Mouse (Mus musculus): ENCODE measurements at regions not wholly inside any gene's neighbourhood (a gene's known extent, or its start where the extent isn't known, plus 50 kb on each side); places are given as distances from the start of the nearest gene placed in this dataset.
"Not testable (repeated sequence)": the region's sequence is repeated elsewhere in the genome, so short reads cannot be mapped to it uniquely, and the experiment has no call there.

DNA sequence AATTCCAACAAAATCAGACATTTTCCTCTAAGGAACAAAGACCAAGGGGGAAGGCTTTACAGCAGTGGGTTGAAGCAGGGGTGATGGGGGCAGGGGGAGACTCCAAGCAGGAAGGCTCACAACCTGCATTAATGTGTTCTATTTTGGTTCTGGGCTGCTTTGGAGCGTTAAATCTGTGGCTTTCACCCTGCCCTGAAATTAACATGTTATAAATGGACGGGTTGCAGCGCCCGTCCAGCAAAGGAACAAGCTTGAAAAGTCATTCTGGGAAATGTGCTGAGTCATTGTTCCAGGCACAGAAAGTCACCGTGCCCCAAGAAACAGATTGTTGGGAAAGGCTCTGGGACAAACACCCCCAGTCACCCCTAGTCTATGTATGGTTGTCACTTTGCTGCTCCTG, 127.2 kb upstream of the Gmds start:
- ATAC-seq (replicated peaks; ENCODE audit: low read depth, poor library complexity, severe bottlenecking), result no peak

DNA sequence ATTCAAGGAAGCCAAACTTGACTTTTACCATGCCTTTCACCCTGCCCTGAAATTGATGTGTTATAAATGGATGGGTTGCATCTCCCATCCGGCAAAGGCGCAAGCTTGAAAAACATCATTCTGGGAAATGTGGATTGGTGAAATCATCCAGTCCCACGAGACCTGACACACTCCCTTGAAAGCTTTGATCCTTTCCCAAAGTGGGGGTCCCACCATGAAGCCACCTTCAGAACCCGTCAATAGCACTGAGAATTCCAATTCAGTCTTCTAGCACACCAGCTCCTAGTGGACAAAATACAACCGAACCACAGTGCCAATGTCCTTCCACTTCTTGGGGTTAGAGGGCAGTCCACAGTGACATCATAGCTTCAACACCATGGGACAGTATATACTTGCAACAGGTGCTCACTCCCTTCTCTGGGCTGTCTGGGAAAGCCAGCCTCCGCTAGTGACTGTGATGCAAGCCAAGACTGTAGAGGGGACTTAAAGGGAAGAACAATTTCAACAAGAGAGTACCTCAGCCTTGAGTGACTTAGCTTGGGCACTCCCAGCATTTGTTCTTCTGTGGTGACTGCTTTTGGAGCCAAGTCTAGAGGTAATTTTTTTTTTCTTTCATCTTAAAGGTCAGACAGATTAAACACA, 126.6 kb upstream of the Gmds start:
- no peak for ATAC-seq (replicated peaks; ENCODE audit: low read depth, poor library complexity, severe bottlenecking)

DNA sequence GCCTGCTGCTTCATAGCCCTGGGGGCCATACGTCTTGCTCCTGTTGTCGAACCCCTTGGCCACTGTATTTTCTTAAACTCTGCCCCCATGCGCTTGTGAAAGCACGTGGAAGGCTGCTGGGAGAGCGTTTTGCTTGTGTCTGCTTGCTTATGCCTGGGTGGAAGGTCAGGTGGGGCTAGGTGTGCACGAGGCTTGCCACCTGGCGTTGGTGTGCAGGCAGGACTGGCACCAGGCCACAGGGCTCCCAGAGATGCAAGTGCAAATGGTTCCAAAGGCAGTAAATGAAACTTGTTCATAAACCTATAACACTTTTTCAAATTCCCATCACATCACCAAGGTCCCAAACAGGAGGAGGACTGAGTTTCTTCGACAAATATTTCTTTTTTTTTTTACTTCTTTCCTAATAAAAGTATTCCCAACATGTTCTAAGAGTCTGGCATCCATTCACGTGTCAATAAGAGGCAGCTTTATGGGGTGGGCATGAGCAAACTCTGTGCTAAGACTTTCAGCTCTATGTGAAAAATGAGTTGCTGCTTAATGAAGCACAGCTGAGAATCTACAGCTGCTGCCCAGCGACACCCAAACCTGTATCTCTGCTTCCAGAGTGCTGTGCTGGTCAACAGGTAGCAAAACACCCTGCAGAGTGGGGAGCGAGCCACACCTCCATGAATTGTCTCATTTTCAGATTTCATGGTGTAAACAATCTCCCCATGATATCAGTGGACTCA, 116.0 kb upstream of the Gmds start:
- ATAC-seq (replicated peaks; ENCODE audit: low read depth, poor library complexity, severe bottlenecking), result no peak

DNA sequence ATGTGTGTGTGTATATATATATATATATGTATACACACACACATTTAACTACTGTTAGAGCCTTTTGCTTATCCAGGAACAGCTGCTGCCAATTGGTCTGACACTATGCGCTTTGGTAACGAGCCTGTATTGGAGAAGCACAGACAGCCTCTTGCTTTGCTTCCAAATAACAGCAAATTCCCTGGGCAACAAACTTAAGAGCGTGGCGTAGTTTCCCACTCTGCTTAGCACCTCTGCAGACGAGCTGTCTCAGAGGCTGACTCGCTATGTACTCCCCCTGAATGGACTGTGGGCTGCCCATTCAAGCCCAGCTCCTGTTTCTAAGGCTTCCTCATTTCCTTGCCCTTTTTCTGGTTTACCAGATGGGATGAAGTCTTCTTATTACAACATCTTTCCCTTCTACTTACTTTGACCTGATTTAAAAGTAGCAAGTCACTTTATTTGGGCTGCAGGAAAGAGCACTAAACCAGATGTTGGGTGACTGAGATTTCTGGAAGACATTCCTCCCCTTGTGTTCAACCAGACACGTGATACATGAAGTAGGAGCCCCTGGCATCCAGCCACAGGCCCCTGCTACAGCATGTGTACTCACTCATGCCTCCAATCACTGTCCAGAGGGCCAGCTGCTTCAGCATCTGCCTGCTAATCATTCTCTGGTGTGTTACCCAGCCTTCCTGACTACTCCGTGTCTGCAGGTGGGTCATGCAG, 111.3 kb upstream of the Gmds start:
- ATAC-seq (replicated peaks; ENCODE audit: low read depth, poor library complexity, severe bottlenecking), result no peak

DNA sequence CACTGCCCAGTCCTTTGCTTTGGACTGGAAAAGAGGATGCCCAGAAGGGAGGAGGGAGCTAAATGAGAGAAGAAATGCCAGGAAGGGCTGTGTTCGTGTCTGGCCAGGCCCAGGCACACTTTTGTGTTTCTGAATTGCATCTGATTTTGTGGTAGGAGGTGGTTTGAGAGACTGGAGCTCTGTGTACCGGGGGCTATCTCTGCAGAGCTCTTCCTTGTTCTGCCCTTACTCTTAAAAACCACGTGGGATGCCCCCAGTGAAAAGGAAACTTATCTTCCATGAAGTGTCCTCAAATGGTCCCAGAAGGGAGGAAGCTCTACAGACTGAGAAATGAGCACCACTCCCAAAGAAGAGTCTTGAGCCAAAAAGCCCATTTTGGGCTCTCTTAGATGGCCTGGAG, 106.0 kb upstream of the Gmds start:
- ATAC-seq (replicated peaks; ENCODE audit: low read depth, poor library complexity, severe bottlenecking), result no peak

DNA sequence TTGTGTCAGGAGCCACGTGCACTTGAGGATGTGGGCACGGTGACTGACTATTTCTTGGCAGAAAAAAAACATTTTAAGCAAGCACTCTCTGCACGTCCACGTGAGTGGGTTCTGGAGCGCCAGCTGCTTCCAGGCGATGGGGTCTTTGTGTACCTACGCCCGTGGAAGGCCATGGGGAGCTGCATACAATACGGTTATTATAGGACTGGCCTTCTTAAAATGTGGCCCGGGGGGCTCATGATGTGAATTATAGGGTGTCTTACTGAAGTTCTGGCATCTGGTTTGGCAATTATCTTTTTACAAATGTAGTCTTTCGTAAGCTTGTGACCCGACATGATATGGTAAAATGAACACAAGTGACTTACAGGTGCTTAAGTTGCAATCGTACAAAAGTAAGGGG, 103.5 kb upstream of the Gmds start:
- no peak for ATAC-seq (replicated peaks; ENCODE audit: low read depth, poor library complexity, severe bottlenecking)

DNA sequence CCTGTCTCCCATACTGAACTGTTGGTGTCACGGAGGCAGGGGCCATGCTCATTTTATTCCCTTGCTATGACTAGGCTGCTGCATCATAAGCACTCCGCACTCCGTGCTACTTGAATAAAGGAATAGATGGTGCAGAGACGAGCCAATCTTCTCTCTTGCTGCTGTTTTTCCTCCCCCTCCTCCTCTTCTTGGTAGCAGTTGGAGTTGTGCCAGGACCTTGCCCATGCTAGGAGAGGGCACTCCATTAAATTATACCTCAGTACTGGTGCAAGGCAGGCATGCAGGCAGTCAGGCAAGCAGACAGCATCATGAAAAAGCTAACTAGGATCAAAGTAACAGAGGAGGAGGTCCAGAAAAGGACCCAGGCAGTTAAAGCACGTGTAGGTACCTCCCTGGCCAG, 96.6 kb upstream of the Gmds start:
- ATAC-seq (replicated peaks; ENCODE audit: low read depth, poor library complexity, severe bottlenecking), result no peak

DNA sequence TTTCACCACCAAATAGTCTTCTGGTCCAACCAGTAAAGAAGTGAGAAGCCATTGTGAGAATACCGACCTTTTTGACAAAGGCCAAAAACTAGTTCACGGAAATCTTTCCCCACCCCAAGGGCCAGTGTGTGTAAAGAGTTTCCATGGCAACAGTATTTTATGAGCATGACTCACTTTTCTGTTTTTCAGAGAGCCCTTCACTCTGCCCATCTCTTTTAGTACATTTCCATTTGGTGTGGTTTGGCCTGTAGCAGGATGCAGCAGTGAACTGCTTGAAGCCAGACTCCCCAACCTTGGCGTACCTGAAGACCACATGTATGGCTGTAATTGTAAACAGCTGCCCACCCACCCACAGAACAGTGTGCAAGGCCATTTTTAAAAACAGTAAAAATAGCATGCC, 89.9 kb upstream of the Gmds start:
- no peak for ATAC-seq (replicated peaks; ENCODE audit: low read depth, poor library complexity, severe bottlenecking)

DNA sequence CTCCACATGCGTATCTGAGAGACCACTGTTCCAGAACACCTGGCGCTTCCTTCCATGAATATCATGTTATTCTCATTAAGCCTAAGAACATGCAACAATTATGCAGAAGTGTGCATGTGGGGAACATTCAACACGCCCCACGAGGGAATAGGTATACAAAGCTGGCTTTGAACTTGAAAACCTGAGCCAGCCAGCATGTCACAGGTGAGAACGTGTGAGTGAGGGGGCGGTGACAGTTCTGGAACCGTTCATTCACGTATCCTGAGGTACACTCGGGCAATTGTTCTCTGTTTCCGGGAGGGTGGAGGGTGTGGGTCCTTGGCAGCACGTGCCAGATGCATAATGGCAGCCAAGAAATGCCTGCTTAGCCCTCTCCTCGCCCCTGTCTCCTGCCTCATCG, 88.4 kb upstream of the Gmds start:
- ATAC-seq (replicated peaks; ENCODE audit: low read depth, poor library complexity, severe bottlenecking), result no peak

DNA sequence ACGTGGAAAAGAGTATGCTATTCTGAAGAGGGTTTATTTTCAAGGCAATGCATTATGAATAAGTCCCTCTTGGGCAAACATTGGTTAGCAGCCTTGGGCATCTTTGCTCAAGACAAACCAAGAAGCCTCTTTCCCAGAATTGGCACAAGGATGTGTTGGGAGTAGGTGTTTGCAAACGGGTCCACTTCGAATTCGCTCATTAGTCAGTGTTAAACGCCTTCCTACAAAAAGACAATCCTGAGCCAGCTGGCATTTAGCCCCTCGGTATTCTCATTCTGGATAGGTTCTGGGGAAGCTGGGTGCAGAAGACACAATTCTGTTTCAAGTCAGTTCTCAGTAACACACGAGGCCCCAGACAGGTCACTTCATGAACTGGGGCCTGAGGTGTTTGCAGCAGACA, 87.7 kb upstream of the Gmds start:
- no peak for ATAC-seq (replicated peaks; ENCODE audit: low read depth, poor library complexity, severe bottlenecking)

DNA sequence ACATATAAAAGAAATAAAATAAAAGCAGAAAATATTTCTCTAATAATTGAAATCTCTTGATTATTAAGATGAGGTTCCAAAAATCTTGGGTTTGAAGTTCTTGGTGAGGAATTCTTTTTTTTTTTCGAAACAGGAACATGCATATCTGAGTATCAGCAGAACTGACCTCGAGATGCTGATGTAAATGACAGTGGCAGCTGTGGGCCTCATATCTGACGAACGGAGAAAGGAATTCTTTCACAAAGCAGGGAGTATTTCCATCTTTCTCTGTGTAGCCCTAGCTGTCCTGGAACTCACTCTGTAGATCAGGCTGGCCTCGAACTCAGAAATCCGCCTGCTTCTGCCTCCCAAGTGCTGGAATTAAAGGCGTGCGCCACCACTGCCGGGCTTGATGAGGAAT, 86.0 kb upstream of the Gmds start:
- ATAC-seq (replicated peaks; ENCODE audit: low read depth, poor library complexity, severe bottlenecking), result not testable (repeated sequence)

DNA sequence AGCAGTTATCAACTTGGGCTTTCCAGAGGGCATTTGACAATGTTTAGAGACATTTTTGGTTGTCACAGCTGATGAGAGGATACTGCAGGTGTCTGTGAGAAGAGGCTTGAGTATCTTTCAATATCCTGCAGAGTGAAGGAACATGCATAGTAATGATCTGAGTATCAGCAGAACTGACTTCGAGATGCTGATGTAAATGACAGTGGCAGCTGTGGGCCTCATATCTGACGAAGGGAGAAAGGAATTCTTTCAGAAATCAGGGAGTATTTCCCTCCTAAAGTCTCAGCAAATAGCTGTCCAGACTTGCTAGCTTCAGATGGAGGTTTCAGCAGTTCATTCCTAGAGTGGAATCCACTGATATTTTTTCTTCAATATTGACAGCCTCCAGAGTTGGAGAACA, 83.9 kb upstream of the Gmds start:
- no peak for ATAC-seq (replicated peaks; ENCODE audit: low read depth, poor library complexity, severe bottlenecking)

DNA sequence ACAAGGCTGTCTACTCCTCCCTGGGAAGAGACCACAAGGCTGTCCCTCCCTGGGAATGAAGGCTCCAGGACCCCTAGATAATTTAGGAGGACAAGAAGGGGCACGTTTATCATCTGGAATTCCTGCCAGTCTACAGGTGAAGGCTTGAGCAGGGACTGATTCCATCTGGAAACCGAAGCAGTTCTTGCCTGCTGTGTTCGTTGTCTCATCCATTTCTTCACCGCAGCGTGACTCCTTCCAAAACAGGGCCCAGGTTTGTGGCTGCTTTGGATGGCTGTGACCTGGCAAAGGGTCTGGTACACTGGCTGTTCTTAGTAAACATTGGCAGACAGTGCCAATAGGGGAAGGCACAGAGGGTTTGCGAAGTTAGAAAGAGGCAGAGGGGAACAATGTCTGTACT, 80.8 kb upstream of the Gmds start:
- ATAC-seq (replicated peaks; ENCODE audit: low read depth, poor library complexity, severe bottlenecking), result no peak

DNA sequence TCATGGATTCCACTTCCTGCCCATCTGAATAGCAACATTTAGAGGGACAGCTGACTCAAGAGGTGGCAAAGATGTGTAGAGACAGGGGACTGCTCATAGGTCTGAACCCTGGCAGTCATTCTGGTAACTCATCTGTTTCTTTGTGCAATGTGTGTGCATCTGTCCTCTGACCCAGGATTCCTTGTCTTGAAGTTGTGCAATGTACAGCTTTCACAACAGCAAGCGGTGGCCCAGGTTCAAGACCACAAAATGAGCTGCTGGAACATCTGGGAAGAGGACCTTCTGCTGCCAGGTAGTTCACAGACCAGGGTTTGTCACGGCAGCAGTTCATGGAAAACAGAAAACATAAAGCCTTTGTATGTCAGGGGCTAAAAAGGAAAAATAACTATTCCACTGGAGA, 80.1 kb upstream of the Gmds start:
- ATAC-seq (replicated peaks; ENCODE audit: low read depth, poor library complexity, severe bottlenecking), result 0 out of 2 replicates have a peak, but pooled peaks have one; percentile 45

DNA sequence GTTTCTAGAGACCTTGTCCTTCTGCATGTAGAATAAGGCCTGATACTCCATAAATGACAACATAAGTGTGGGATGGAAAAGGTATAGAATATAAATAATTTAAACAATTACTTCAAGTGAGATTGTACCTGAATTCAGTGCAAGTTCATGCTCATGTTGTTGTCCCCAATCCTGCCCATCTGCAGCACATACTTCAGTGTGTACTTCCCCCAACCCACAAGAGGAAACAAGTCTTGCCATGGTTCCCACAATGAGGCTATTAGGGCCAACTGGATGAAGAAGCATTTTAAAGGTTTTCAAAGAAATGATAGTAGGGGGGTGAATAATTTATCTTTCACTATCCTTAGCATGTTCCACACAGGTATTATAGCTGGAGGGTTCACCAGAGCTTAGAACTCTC, 79.4 kb upstream of the Gmds start:
- ATAC-seq (replicated peaks; ENCODE audit: low read depth, poor library complexity, severe bottlenecking), result 0 out of 2 replicates have a peak, but pooled peaks have one; percentile 39

DNA sequence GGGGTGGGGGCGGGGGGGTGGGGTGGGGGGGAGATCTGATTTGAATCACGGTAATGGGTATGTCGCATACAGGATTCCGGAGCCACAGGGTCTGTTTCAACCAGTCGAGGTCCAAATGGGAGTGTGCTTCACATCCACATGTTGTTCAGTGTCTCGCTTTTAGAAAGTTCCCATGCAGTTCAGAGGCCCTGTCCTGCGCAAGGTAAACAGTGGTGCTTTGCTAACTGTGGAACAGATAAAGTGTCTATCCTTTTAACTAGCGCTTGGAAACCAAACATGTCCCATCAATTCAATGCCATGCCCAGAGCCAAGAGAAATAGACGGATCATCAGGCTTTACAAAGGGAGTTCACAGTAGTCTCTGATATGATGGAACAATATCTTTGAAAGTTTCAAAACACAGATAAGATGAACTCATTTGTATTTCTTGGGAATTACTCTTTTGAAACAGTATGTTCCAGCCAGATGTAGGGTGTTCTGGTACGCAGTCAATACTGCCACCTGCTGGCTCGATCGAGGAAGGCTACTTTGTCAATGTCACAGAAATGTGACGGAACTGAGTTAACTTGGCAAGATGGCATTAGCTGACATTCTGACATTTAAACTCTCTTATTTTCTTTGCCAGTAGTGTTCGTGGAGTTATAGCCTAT, 72.9 kb upstream of the Gmds start:
- ATAC-seq (replicated peaks; ENCODE audit: low read depth, poor library complexity, severe bottlenecking), result peak; percentile 89

DNA sequence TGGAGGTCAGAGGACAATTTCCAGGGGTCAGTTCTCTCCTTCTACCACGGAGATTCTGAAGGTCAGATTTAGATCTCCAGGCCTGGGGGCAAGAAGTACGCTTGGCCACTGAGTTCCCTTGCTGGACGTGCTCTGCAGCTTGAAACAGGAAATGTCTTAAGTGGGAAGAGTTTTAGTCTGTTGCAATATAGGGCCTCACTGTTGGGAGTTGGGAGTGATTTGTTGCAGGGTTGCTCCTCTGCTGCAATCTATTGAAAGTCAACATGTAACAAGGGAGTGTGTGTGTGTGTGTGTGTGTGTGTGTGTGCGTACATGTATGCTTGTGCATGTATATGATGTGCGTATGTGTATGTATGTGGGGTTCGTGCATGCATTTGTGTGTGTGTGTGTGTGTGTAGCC, 71.5 kb upstream of the Gmds start:
- no peak for ATAC-seq (replicated peaks; ENCODE audit: low read depth, poor library complexity, severe bottlenecking)

DNA sequence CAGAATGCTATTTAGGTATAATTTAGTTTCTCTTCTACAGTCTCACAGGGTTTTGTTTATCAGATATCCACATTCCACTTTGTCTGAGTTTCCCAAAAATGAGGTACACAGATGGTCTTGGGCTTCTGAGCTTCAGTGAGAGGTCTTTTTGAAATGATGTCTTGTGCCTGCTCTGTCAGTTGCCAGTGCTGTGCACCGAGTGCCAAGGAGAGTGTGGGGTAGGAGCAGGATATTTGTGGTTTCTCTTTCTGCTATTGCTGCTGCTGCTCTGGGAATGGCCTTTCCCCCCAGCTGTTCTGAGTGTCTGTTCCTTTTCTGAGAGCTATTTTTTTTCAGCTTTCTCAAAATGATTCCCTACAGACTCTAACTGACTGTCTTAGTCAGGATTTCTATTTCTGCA, 60.1 kb upstream of the Gmds start:
- no peak for ATAC-seq (replicated peaks; ENCODE audit: low read depth, poor library complexity, severe bottlenecking)
